Mouse (Mus musculus) forebrain, embryonic 15.5 days (tissue): ENCODE results near the gene Zbtb20. TPM values are rescaled to one million over a fixed set of nuclear protein-coding genes. Genes with fewer than 3 reads are reported as not detected.

Experiments
- ATAC-seq: fragments of 200-750 bp; cut with Nextera tagmentation; replicated peaks from 2 replicates; pipeline ENCODE4 v1.8.0; 2017; ENCODE audit warnings: mild to moderate bottlenecking, moderate TSS enrichment, moderate library complexity
- H3K27ac ChIP-seq: fragments of 300-500 bp; sonication (generic); replicated peaks from 2 replicates; pipeline ENCODE4 v1.5.1; 2015; ENCODE audit warnings: mild to moderate bottlenecking, inconsistent platforms
- H3K27me3 ChIP-seq: fragments of 300-500 bp; sonication (generic); 2 replicates; pipeline ENCODE4 v1.6.1; 2015; ENCODE audit warnings: inconsistent platforms
- H3K36me3 ChIP-seq: fragments of 300-500 bp; sonication (generic); 2 replicates; pipeline ENCODE4 v1.6.1; 2015; ENCODE audit warnings: mild to moderate bottlenecking, inconsistent platforms
- H3K4me1 ChIP-seq: fragments of 300-500 bp; sonication (generic); 2 replicates; pipeline ENCODE4 v1.6.1; 2015; ENCODE audit warnings: inconsistent platforms
- H3K4me2 ChIP-seq: fragments of 300-500 bp; sonication (generic); replicated peaks from 2 replicates; pipeline ENCODE4 v1.6.1; 2015; ENCODE audit warnings: mild to moderate bottlenecking, inconsistent platforms
- H3K4me3 ChIP-seq: fragments of 300-500 bp; sonication (generic); 2 replicates; pipeline ENCODE4 v1.5.1; 2015; ENCODE audit warnings: mild to moderate bottlenecking, inconsistent platforms
- H3K9ac ChIP-seq: fragments of 300-500 bp; sonication (generic); replicated peaks from 2 replicates; pipeline ENCODE4 v1.6.1; 2015; ENCODE audit warnings: mild to moderate bottlenecking, inconsistent platforms
- H3K9me3 ChIP-seq: fragments of 300-500 bp; sonication (generic); 2 replicates; pipeline ENCODE4 v1.6.1; 2016; ENCODE audit warnings: inconsistent platforms
- WGBS: fragments of 180-500 bp; shearing (Covaris S2); methylation state at CpG from one replicate; pipeline ENCODE4 v1.1.7; 2015; ENCODE audit warnings: mixed read lengths; 5-methylcytosine and 5-hydroxymethylcytosine counted together
- polyA plus RNA-seq: library from polyadenylated mRNA; unstranded; fragments of >200 nt; fragmentation: Nextera tagmentation; extraction: Ambion mirVana; gene quantifications from 2 replicates; pipeline ENCODE4 v1.2.1, GENCODE M21; 2015

Zbtb20 gene
- polyA plus RNA-seq, 1 experiment from 2014 or later, result 143 TPM

DNA sequence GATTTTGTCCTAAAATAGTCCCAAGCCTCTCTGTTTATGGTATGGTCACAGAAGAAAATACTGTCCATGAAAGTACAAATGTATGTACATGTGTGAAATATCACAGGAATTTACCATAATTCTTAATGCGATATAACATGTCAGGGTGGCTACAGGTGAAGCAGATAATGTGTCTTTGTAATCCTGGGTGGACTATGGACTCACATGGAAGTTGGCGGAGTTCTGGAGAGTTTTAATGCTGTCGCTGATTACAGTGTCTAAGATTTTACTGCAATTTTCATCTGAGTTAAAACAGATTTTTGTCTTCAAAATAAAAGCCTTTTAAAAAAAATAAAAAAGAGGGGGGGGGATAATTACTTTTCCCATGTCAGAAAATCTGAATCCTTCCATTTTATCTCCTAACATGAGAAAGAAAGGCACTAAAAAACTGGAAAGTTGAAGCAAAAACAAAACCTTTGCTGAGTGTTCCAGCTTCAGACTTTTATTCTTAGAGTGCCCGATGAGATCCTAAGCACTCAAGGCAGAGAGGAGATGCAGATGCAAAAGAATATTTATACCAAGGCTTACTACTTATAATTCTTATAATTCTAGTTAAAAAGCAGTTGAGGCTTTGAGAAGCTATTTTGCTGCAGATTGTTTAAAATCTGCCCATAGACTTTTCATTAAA, 509.4 kb downstream of the Zbtb20 start:
- Histone ChIP-seq H3K9ac (no peak overlapping the region), H3K4me3 (no peak overlapping the region), H3K36me3 (no peaks in the 10 kb centered on the region), H3K4me2 (no peak overlapping the region), H3K27ac (no peak overlapping the region), H3K9me3 (no peaks in the 10 kb centered on the region), H3K4me1 (peaks cover 15% of the 10 kb centered on the region; the same call in 1 of the 2 replicates), H3K27me3 (no peaks in the 10 kb centered on the region)
- 88% methylated on average over 4 of the region's 4 CpGs for WGBS
- ATAC-seq, result no peak

DNA sequence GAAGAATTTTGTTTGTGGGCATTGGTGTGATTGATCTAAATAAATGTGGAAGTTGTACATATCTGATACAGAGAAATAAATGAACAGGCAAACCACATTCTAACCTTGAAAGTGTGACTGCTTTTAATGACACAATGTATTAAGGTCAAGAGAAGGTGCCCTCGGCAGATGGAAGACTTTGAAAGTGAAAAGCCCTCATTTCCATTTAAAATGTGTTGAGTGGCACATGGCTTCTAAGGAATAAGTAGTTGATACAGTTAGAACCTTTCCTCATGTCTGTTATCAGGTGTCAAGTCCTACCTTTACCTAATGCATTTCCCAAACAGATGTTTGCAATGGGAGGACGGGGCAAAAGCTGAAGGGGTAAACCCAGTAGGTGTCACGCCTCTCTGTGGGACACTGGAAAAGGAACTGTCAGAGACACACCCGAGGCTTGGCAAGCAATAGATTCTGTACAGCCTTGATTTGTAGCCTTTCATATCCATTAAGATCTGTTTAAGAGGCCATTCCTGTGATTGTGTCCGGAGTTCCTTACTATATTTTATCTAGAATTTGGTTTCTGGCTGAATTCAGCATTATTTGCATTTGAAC, 510.0 kb downstream of the Zbtb20 start:
- H3K27ac ChIP-seq, result 0 out of 2 replicates have a peak overlapping the region, but pooled peaks have one; percentile 5
- ATAC-seq, result no peak
- WGBS, result 62% methylated on average over 5 of the region's 5 CpGs

GRCm38 (mm10) chr16:43386426-43386825, 510.7 kb downstream of the Zbtb20 start:
- 0 out of 2 replicates have a peak overlapping the region, but pooled peaks have one; percentile 5 for H3K27ac ChIP-seq
- no peaks in the 10 kb centered on the region for H3K9me3 ChIP-seq
- no peak overlapping the region for H3K9ac ChIP-seq
- H3K4me1 ChIP-seq, result peaks cover 15% of the 10 kb centered on the region; the same call in 1 of the 2 replicates
- no peaks in the 10 kb centered on the region for H3K36me3 ChIP-seq
- ATAC-seq, result no peak
- H3K4me2 ChIP-seq, result no peak overlapping the region
- H3K27me3 ChIP-seq, result no peaks in the 10 kb centered on the region
- no peak overlapping the region for H3K4me3 ChIP-seq
- WGBS, result 45% methylated on average over 5 of the region's 5 CpGs

More for the DNA sequence above, 510.0 kb downstream of the Zbtb20 start:
- no peaks in the 10 kb centered on the region for H3K27me3 ChIP-seq
- no peaks in the 10 kb centered on the region for H3K9me3 ChIP-seq
- no peak overlapping the region for H3K4me3 ChIP-seq
- H3K36me3 ChIP-seq, result no peaks in the 10 kb centered on the region
- peaks cover 15% of the 10 kb centered on the region; the same call in 1 of the 2 replicates for H3K4me1 ChIP-seq
- no peak overlapping the region for H3K4me2 ChIP-seq
- no peak overlapping the region for H3K9ac ChIP-seq

DNA sequence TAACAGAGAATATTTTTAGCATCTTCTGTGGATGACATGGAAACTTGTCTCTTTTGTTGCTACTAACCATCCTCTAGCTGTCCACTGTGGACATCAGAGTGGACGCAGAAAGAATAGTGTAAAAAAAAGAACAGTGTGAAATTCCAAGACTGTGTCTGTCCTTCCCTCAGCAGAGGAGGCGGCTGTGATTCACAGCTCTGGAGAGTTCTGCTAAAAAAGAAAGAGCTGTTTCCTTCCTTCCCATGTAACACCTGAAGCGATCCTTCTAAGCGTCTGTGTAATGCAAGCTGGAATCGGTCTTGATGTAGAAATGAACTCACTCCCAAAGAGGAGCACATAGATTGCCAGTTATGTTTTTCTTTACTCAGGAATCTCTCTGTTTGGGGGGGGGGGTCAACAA, 512.7 kb downstream of the Zbtb20 start:
- Histone ChIP-seq H3K4me3 (no peak overlapping the region), H3K4me2 (no peak overlapping the region), H3K9ac (no peak overlapping the region), H3K9me3 (no peaks in the 10 kb centered on the region), H3K4me1 (peaks cover 15% of the 10 kb centered on the region; the same call in 1 of the 2 replicates), H3K27me3 (no peaks in the 10 kb centered on the region), H3K36me3 (no peaks in the 10 kb centered on the region), H3K27ac (no peak overlapping the region)
- WGBS, result 94% methylated on average over 5 of the region's 5 CpGs
- ATAC-seq, result no peak

DNA sequence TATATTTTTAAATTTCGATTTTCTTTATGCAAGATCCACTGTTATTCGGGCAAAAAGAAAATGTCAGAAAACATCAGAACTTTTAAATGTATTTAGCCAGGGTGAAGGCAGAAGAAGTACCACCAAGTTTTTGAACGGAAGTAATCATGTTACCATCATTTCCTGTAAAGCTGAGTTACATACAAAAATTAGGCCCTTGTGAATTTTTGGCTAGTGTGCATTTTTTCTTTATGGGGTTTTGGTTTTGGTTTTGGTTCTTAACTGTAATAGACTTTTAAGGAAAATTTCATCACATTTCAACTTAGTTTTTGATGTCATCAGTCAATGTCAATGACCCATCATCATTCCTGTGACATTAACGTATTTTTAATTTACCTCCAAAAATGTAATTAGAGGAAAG, 514.7 kb downstream of the Zbtb20 start:
- no peak for ATAC-seq
- Histone ChIP-seq H3K27ac (no peak overlapping the region), H3K9ac (no peak overlapping the region), H3K4me2 (no peak overlapping the region), H3K4me1 (peaks cover 12% of the 10 kb centered on the region; the same call in 1 of the 2 replicates), H3K36me3 (no peaks in the 10 kb centered on the region), H3K4me3 (no peak overlapping the region), H3K9me3 (no peaks in the 10 kb centered on the region), H3K27me3 (no peaks in the 10 kb centered on the region)
- WGBS, result 95% methylated on average over 4 of the region's 4 CpGs

DNA sequence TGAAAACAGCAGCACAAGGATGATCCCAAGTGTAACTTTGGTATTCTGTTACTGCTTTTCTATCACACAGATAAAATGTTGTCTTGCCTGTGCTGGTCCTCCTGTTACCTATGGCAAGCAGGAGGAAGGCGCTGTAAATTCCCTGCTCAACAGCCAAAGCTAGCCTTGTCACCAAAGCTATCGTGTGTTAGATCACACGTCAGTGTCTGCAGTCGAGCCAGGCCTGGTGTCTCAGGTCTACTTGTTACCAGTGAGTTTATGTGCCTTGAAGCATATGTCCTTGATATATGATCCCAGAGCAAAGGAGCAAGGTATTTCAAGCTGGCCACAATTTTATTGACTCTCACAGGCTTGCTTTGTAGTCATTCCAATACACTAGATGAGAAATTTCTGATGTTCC, 517.7 kb downstream of the Zbtb20 start:
- H3K4me3 ChIP-seq, result no peak overlapping the region
- no peaks in the 10 kb centered on the region for H3K27me3 ChIP-seq
- no peak for ATAC-seq
- H3K9me3 ChIP-seq, result no peaks in the 10 kb centered on the region
- no peaks in the 10 kb centered on the region for H3K36me3 ChIP-seq
- H3K9ac ChIP-seq, result no peak overlapping the region
- no peaks in the 10 kb centered on the region for H3K4me1 ChIP-seq
- 89% methylated on average over 4 of the region's 4 CpGs for WGBS
- H3K27ac ChIP-seq, result no peak overlapping the region
- H3K4me2 ChIP-seq, result no peak overlapping the region

- Histone ChIP-seq H3K4me3 (no peak overlapping the region), H3K27ac (no peak overlapping the region), H3K4me2 (no peak overlapping the region), H3K9ac (no peak overlapping the region), H3K27me3 (no peaks in the 10 kb centered on the region), H3K9me3 (no peaks in the 10 kb centered on the region), H3K36me3 (no peaks in the 10 kb centered on the region), H3K4me1 (no peaks in the 10 kb centered on the region)
- ATAC-seq, result no peak
- 77% methylated on average over 9 of the region's 9 CpGs for WGBS
Observed at GRCm38 (mm10) chr16:43394013-43394568, 518.4 kb downstream of the Zbtb20 start.

DNA sequence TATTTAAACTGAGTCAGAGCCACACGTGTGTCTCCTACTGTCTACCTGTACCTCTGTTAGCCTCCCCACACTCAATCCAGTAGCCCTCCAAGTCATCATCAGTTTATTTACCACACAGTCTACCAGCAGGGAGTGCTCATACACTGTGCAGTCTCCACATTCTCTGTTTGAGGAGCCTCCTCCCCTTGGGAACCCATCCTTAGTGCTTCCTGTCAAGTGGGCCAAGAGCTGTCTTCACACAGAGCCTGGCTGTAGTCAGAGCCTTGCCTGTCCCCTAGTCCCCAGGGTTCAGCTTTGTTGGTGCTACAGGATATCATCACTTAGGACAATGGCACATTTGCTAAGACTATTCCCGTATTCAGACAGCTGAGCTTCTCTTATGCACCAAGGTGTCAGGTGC, 519.1 kb downstream of the Zbtb20 start:
- Histone ChIP-seq H3K36me3 (no peaks in the 10 kb centered on the region), H3K9me3 (no peaks in the 10 kb centered on the region), H3K4me1 (no peaks in the 10 kb centered on the region), H3K27ac (no peak overlapping the region), H3K27me3 (no peaks in the 10 kb centered on the region), H3K4me2 (no peak overlapping the region), H3K9ac (no peak overlapping the region), H3K4me3 (no peak overlapping the region)
- ATAC-seq, result no peak
- 86% methylated on average over 2 of the region's 2 CpGs for WGBS

DNA sequence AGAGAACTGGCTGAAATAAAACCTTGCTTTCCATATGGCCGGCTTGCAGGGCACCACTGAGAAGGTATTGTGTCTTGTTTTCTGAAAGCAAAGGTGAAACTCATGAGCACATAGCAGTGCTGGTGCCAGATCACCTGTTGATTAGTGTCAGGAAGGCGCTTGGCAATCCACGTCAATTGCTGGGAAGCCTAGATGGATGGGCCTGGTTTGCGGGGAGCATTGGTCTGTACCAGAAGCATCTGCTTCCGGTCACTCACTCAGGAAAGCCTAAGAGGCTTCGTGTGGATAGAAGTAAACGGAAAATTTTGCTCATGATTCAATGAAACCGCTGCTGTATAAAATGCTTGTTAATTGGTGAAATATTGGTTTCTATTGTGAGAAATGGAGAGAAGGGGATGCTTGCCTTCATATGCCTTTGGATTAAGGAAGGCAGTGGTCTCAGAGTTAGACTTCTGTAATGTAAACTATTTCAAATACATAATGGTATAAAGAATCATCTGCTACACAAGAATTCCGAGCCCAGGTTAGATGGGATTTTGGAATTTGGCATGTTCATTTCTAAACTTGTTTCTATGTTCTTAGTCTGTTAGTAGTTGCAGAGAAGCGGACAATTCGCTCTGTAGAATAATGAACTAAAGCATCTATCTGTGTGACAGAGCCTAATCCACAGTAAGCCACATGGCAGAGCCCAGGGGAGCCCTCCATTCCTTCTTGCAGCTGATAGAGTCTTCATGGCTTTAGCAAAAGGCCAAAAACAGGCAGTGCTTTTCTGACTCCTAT, 521.4 kb downstream of the Zbtb20 start:
- no peaks in the 10 kb centered on the region for H3K9me3 ChIP-seq
- H3K36me3 ChIP-seq, result no peaks in the 10 kb centered on the region
- H3K27me3 ChIP-seq, result no peaks in the 10 kb centered on the region
- H3K27ac ChIP-seq, result no peak overlapping the region
- no peaks in the 10 kb centered on the region for H3K4me1 ChIP-seq
- no peak overlapping the region for H3K9ac ChIP-seq
- no peak overlapping the region for H3K4me3 ChIP-seq
- ATAC-seq, result no peak
- no peak overlapping the region for H3K4me2 ChIP-seq
- whole genome bisulfite sequencing, result 91% methylated on average over 11 of the region's 11 CpGs

DNA sequence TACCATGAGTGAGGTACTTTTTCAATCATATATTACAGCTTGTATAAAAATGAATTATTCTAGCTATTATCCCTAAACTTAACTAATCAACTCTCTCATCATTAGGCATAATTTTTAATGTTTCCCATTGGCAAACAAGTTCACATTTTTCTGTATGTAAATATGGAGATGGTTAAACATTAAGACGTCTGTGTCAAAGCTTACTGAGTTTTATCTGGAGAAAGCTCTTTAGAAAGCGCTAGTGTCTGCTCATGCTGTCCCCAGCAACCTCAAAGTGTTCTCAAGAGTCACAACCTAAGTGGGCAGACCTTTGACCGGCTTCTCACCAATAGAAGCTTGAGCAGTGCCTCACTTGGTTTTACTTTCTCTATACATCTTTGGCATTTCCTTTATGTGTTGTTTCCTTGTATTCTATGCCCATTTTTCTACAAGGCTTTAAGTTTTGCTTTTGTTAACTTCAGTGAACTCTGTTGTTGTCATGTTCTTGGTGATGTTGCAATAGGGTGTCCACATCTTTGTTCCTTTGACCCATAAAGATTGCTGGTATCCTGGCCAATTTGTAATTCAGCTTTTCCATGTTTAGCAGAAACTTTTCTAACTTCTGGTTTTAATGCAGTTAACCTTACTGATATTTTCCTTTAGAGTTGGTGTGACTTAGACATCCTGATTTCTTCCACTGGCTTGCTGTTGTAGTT, 522.1 kb downstream of the Zbtb20 start:
- Histone ChIP-seq H3K36me3 (no peaks in the 10 kb centered on the region), H3K4me1 (no peaks in the 10 kb centered on the region), H3K4me2 (no peak overlapping the region), H3K27ac (no peak overlapping the region), H3K9me3 (no peaks in the 10 kb centered on the region), H3K27me3 (no peaks in the 10 kb centered on the region), H3K4me3 (no peak overlapping the region), H3K9ac (no peak overlapping the region)
- no peak for ATAC-seq
- 94% methylated on average over 3 of the region's 3 CpGs for WGBS

DNA sequence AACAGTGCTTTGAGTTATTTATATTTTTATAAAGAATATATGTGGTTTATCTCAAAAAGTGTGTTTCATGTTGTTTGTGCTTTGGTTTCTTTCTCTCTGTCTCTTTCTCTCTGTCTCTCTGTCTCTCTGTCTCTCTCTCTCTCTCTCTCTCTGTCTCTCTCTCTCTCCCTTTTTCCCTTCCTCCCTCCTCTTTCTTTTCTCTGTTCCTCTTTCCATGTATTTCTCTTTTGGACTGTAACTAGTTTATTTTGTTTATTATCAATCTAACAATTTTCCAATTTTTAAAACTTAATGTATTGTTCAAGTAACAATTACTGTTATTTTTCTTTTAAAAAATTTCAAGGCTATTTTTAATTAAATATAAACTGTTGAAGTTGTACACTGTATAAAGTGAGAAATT, 523.7 kb downstream of the Zbtb20 start:
- H3K36me3 ChIP-seq, result no peaks in the 10 kb centered on the region
- H3K27ac ChIP-seq, result no peak overlapping the region
- no peaks in the 10 kb centered on the region for H3K4me1 ChIP-seq
- H3K4me2 ChIP-seq, result no peak overlapping the region
- H3K9ac ChIP-seq, result no peak overlapping the region
- H3K9me3 ChIP-seq, result no peaks in the 10 kb centered on the region
- no peaks in the 10 kb centered on the region for H3K27me3 ChIP-seq
- H3K4me3 ChIP-seq, result no peak overlapping the region
- ATAC-seq, result no peak

DNA sequence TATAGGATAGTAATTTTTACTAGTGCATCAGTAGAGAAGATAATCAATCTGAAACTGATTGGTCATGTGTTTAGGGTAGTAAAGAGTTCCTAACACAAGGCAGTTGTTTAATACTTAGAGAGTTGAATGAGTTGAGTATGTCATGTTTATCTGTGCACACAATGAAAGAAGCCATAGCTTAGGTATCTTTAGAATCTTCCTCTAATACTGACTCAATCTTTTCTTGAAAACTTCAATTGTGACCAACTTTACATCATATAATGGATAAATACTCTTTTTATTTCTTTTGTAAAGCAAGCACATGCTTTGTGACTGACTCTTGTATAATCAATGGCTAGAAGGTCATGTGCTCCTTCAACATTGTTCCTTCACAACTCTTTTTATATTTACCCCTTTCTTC, 524.4 kb downstream of the Zbtb20 start:
- Histone ChIP-seq H3K27ac (no peak overlapping the region), H3K4me2 (no peak overlapping the region), H3K9ac (no peak overlapping the region), H3K9me3 (no peaks in the 10 kb centered on the region), H3K36me3 (no peaks in the 10 kb centered on the region), H3K27me3 (no peaks in the 10 kb centered on the region), H3K4me1 (no peaks in the 10 kb centered on the region), H3K4me3 (no peak overlapping the region)
- no peak for ATAC-seq
